Comparison of ENCODE assay signal across 32 mouse cellular contexts in the genomic region with DNA sequence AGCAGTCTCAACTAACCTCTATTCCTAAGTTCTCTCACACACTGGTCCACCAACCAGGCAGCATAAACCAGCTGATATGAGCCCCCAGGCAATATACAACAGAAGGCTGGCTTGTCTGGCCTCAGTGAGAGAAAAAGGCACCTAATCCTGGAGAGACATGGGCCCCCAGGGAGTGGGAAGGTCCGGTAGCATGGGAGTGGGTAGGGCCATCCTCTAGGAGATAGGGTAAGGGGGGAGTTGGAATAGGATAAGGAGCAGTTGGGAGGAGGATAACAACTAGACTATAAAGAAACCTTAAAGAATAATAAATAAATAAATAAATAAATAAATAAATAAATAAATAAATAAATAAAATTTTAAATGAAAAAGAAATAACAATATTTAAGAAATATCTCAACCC.
"Had no signal": no experiment of that assay in that cellular context is flagged by ENCODE, and none has a peak within 500 bp of the region (broad histone marks: within the 10 kb centered on the region; RNA-seq: fewer than 3 reads in every experiment).

No protein-coding gene starts in this region.

- DNase-seq: left cerebral cortex, postnatal 4 days; liver; liver, embryonic 13.5 days; liver, postnatal 0 days; lung, adult 18-20 months; lung, adult 2 months; lung, embryonic 14.5 days; lung, postnatal 10 days; lung, postnatal 14 days; lung, postnatal 36 days; lung, postnatal 4 days; midbrain, embryonic 14.5 days had no signal

- H3K9me3 ChIP-seq: limb, embryonic 10.5 days; limb, embryonic 12.5 days; limb, embryonic 15.5 days; liver, embryonic 13.5 days; liver, embryonic 15.5 days; lung, embryonic 15.5 days; midbrain, embryonic 10.5 days; midbrain, embryonic 12.5 days; midbrain, embryonic 15.5 days; neural tube, embryonic 12.5 days had no signal

- H3K4me3 ChIP-seq: limb, embryonic 10.5 days; limb, embryonic 12.5 days; limb, embryonic 13.5 days; limb, embryonic 15.5 days; liver, embryonic 12.5 days; liver, embryonic 13.5 days; liver, embryonic 15.5 days; lung, embryonic 15.5 days; megakaryocyte, embryonic 14.5 days; midbrain, embryonic 10.5 days; midbrain, embryonic 12.5 days; midbrain, embryonic 13.5 days; midbrain, embryonic 15.5 days; myocyte; neural tube, embryonic 12.5 days had no signal

- H3K4me2 ChIP-seq: limb, embryonic 12.5 days; limb, embryonic 13.5 days; limb, embryonic 15.5 days; liver, embryonic 11.5 days; liver, embryonic 12.5 days; liver, embryonic 13.5 days; liver, embryonic 15.5 days; lung, embryonic 14.5 days; lung, embryonic 15.5 days; midbrain, embryonic 11.5 days; midbrain, embryonic 12.5 days; midbrain, embryonic 13.5 days; midbrain, embryonic 15.5 days; neural tube, embryonic 12.5 days had no signal

- H3K27me3 ChIP-seq: limb, embryonic 12.5 days; limb, embryonic 13.5 days; limb, embryonic 15.5 days; liver, embryonic 12.5 days; liver, embryonic 13.5 days; liver, embryonic 15.5 days; lung, embryonic 15.5 days; megakaryocyte, embryonic 14.5 days; midbrain, embryonic 12.5 days; midbrain, embryonic 13.5 days; midbrain, embryonic 15.5 days; neural tube, embryonic 12.5 days had no signal

- H3K9ac ChIP-seq: limb, embryonic 12.5 days; limb, embryonic 13.5 days; limb, embryonic 15.5 days; liver, embryonic 12.5 days; liver, embryonic 13.5 days; liver, embryonic 14.5 days; liver, embryonic 15.5 days; liver, postnatal 0 days; lung, embryonic 14.5 days; lung, embryonic 15.5 days; midbrain, embryonic 12.5 days; midbrain, embryonic 13.5 days; midbrain, embryonic 15.5 days; neural tube, embryonic 12.5 days had no signal

- ATAC-seq: liver, embryonic 12.5 days; liver, postnatal 0 days; lung, postnatal 0 days; midbrain, embryonic 13.5 days; midbrain, embryonic 15.5 days; midbrain, embryonic 16.5 days had no signal

- H3K4me1 ChIP-seq: limb, embryonic 10.5 days; limb, embryonic 12.5 days; limb, embryonic 13.5 days; limb, embryonic 15.5 days; liver, embryonic 12.5 days; liver, embryonic 13.5 days; liver, embryonic 15.5 days; lung, embryonic 15.5 days; megakaryocyte, embryonic 14.5 days; midbrain, embryonic 10.5 days; midbrain, embryonic 12.5 days; midbrain, embryonic 13.5 days; midbrain, embryonic 15.5 days; neural tube, embryonic 12.5 days had no signal

- H3K27ac ChIP-seq: limb, embryonic 10.5 days; limb, embryonic 12.5 days; limb, embryonic 13.5 days; limb, embryonic 15.5 days; liver, embryonic 12.5 days; liver, embryonic 13.5 days; liver, embryonic 14.5 days; liver, embryonic 15.5 days; lung, embryonic 15.5 days; macrophage; midbrain, embryonic 10.5 days; midbrain, embryonic 12.5 days; midbrain, embryonic 13.5 days; midbrain, embryonic 15.5 days; neural tube, embryonic 12.5 days had no signal

- H3K36me3 ChIP-seq: limb, embryonic 10.5 days; limb, embryonic 12.5 days; limb, embryonic 13.5 days; limb, embryonic 15.5 days; liver, embryonic 12.5 days; liver, embryonic 13.5 days; liver, embryonic 15.5 days; lung, embryonic 15.5 days; midbrain, embryonic 10.5 days; midbrain, embryonic 12.5 days; midbrain, embryonic 13.5 days; midbrain, embryonic 15.5 days; neural tube, embryonic 12.5 days had no signal
